13 mouse cellular contexts compared by ENCODE assay signal in genomic region chr7:79679186-79679585, GRCm38 (mm10). TPM values are rescaled to one million over a fixed set of nuclear protein-coding genes. Genes with fewer than 3 reads are reported as not detected.
A peak's percentile ranks its signal among the peaks of the same experiment; 100 is the strongest.
DNase-seq lines count a peak whose midpoint lies in the region; ATAC-seq and TF ChIP-seq lines count a peak whose summit lies in the region.
"Had no signal": no experiment of that assay in that cellular context is flagged by ENCODE, and none has a peak within 500 bp of the region (broad histone marks: within the 10 kb centered on the region; RNA-seq: fewer than 3 reads in every experiment).

No protein-coding gene starts in this region.

- no peak for ATAC-seq in lung, postnatal 0 days

- no peaks in the 10 kb centered on the region for H3K27me3 ChIP-seq in heart, adult 2 months (ENCODE audit: control insufficient read depth, insufficient read depth, low read length)
- no peaks in the 10 kb centered on the region for H3K27me3 ChIP-seq in lung, postnatal 0 days (replicated peaks; ENCODE audit: insufficient read depth, low read length)
- no peaks in the 10 kb centered on the region for H3K27me3 ChIP-seq in CH12.LX (replicated peaks)
- H3K27me3 ChIP-seq: limb, embryonic 12.5 days had no signal

- H3K9me3 ChIP-seq in lung, postnatal 0 days (ENCODE audit: low read length) = no peaks in the 10 kb centered on the region
- H3K9me3 ChIP-seq in CH12.LX (replicated peaks; ENCODE audit: low read length) = no peaks in the 10 kb centered on the region
- H3K9me3 ChIP-seq: limb, embryonic 12.5 days had no signal

- intact Hi-C loops in heart, adult 2 months (cut with DNase I) = no loop called here
- intact Hi-C loops in heart, postnatal 36 days (cut with DNase I) = no loop called here
- intact Hi-C loops in left cerebral cortex, postnatal 4 days (cut with DNase I) = no loop called here

- H3K4me3 ChIP-seq in heart, adult 2 months = no peak overlapping the region
- H3K4me3 ChIP-seq in lung, postnatal 0 days (ENCODE audit: low read depth, low read length) = no peak overlapping the region
- H3K4me3 ChIP-seq in CH12.LX (replicated peaks in 1 of 3; ENCODE audit: low read depth in 2 of 3, low read length in 2 of 3, poor library complexity in 1 of 3) = no peak overlapping the region
- H3K4me3 ChIP-seq: limb, embryonic 12.5 days had no signal

- TF ChIP-seq RAD21 in CH12.LX (IDR thresholded peaks at IDR 0.05; ENCODE audit: low read depth, low read length) = no peak; the same call in 1 of the 2 replicates

- no peaks in the 10 kb centered on the region for H3K4me1 ChIP-seq in heart, adult 2 months (ENCODE audit: control insufficient read depth, insufficient read depth, low read length)
- no peaks in the 10 kb centered on the region for H3K4me1 ChIP-seq in lung, postnatal 0 days (ENCODE audit: insufficient read depth, low read depth, low read length)
- H3K4me1 ChIP-seq in CH12.LX (ENCODE audit: control insufficient read depth in 1 of 2, insufficient read depth in 2 of 2) = no peaks in the 10 kb centered on the region
- H3K4me1 ChIP-seq: limb, embryonic 12.5 days had no signal

- no peak for TF ChIP-seq POLR2A in heart, adult 2 months (IDR thresholded peaks at IDR 0.05; ENCODE audit: insufficient read depth, low read depth, low read length)
- no peak for TF ChIP-seq POLR2A in CH12.LX (IDR thresholded peaks at IDR 0.05; ENCODE audit: low read depth, low read length)

- no peak for DNase-seq in heart, adult 2 months
- no peak for DNase-seq in heart, postnatal 36 days
- DNase-seq in lung, postnatal 0 days (ENCODE audit: low spot score) = peak; percentile 17
- DNase-seq in lung, postnatal 4 days = no peak
- DNase-seq in CH12.LX (ENCODE audit: extremely low read depth) (peak; percentile 17), ZHBTc4 (ENCODE audit: low read depth, low spot score) (peak; percentile 60)
- DNase-seq in layer of hippocampus, adult 8-10 months (ENCODE audit: low spot score in 2 of 2) = no peak
- DNase-seq in left cerebral cortex, postnatal 4 days = no peak
- DNase-seq: spleen, adult 18-20 months had no signal

- in situ Hi-C loops in CH12.LX (cut with MboI; ENCODE audit: low pct_ligation_motif_present, low pct_unique_long_range_greater_than_20kb, low sequenced_read_pairs) = no loop called here

- H3K4me2 ChIP-seq in lung, postnatal 0 days (replicated peaks; ENCODE audit: low read depth, low read length) = no peak overlapping the region
- H3K4me2 ChIP-seq in CH12.LX (ENCODE audit: insufficient read depth, low read depth, poor library complexity, severe bottlenecking) = no peak overlapping the region
- H3K4me2 ChIP-seq: limb, embryonic 12.5 days had no signal

- dilution Hi-C loops in CH12.LX (cut with MboI; ENCODE audit: extremely low pct_ligation_motif_present, extremely low pct_unique_long_range_greater_than_20kb, low sequenced_read_pairs) = no loop called here

- peak; percentile 51 for TF ChIP-seq CTCF in heart, adult 2 months (IDR thresholded peaks at IDR 0.05)
- peak; percentile 55 for TF ChIP-seq CTCF in lung, postnatal 0 days (IDR thresholded peaks at IDR 0.05)
- peak; percentile 23 to 41; a peak in 2 of 4 replicates for TF ChIP-seq CTCF in CH12.LX (conservative IDR thresholded peaks at IDR 0.05 in 1 of 2, IDR thresholded peaks at IDR 0.05 in 1 of 2; ENCODE audit: low read depth in 2 of 2, low read length in 2 of 2)

- no peak overlapping the region for H3K27ac ChIP-seq in heart, adult 2 months
- no peak overlapping the region for H3K27ac ChIP-seq in lung, postnatal 0 days (ENCODE audit: low read length)
- no peak overlapping the region for H3K27ac ChIP-seq in CH12.LX (ENCODE audit: insufficient read depth, low read depth)
- H3K27ac ChIP-seq: limb, embryonic 12.5 days had no signal

- H3K9ac ChIP-seq in heart, adult 2 months (ENCODE audit: low read depth, low read length) = no peak overlapping the region
- no peak overlapping the region for H3K9ac ChIP-seq in lung, postnatal 0 days (replicated peaks; ENCODE audit: low read depth)
- no peak overlapping the region for H3K9ac ChIP-seq in CH12.LX (ENCODE audit: insufficient read depth, low read depth)
- H3K9ac ChIP-seq: limb, embryonic 12.5 days had no signal

- H3K36me3 ChIP-seq in heart, adult 2 months (ENCODE audit: control insufficient read depth, insufficient read depth, low read length) = no peaks in the 10 kb centered on the region
- peaks cover 9% of the 10 kb centered on the region; the same call in 1 of the 2 replicates for H3K36me3 ChIP-seq in lung, postnatal 0 days (ENCODE audit: insufficient read depth, low read length)
- H3K36me3 ChIP-seq in CH12.LX (replicated peaks in 1 of 2; ENCODE audit: control insufficient read depth in 1 of 2, insufficient read depth in 1 of 2, low read length in 1 of 2) = peaks cover 51 to 90% of the 10 kb centered on the region in 2 experiments

- no peaks in the 10 kb centered on the region for H3K79me2 ChIP-seq in heart, adult 2 months (replicated peaks; ENCODE audit: control insufficient read depth, insufficient read depth, low read length)
- H3K79me2 ChIP-seq in CH12.LX (replicated peaks; ENCODE audit: control insufficient read depth, extremely low read depth, insufficient read depth, poor library complexity, severe bottlenecking) = no peaks in the 10 kb centered on the region

- TF ChIP-seq EP300 in heart, adult 2 months (IDR thresholded peaks at IDR 0.05; ENCODE audit: insufficient read depth, low read depth, low read length) = no peak
- TF ChIP-seq EP300 in lung, postnatal 0 days (IDR thresholded peaks at IDR 0.05) = no peak
- no peak for TF ChIP-seq EP300 in CH12.LX (IDR thresholded peaks at IDR 0.05; ENCODE audit: low read length)

TF ChIP-seq in CH12.LX, 34 proteins besides CTCF, POLR2A, EP300 and RAD21:
- TF ChIP-seq SIN3A (IDR thresholded peaks at IDR 0.05; ENCODE audit: low read length) (no peak), USF1 (IDR thresholded peaks at IDR 0.05; ENCODE audit: low read depth, low read length) (no peak), SMC3 (IDR thresholded peaks at IDR 0.05; ENCODE audit: low read depth, low read length) (no peak), MAFK (IDR thresholded peaks at IDR 0.05; ENCODE audit: insufficient replicate concordance, low read length) (no peak), MYC (IDR thresholded peaks at IDR 0.05; ENCODE audit: low read depth, low read length) (no peak), GABPA (IDR thresholded peaks at IDR 0.05; ENCODE audit: insufficient replicate concordance, low read depth, low read length) (no peak), ELF1 (IDR thresholded peaks at IDR 0.05; ENCODE audit: low read depth, low read length) (no peak), CHD1 (IDR thresholded peaks at IDR 0.05; ENCODE audit: low read depth, low read length) (no peak), UBTF (IDR thresholded peaks at IDR 0.05; ENCODE audit: low read depth, low read length) (no peak), ZMIZ1 (IDR thresholded peaks at IDR 0.05; ENCODE audit: low read depth, low read length) (no peak), MEF2A (IDR thresholded peaks at IDR 0.05; ENCODE audit: borderline replicate concordance, low read depth, low read length) (no peak), ZC3H11A (IDR thresholded peaks at IDR 0.05; ENCODE audit: low read depth, low read length) (no peak), JUN (IDR thresholded peaks at IDR 0.05; ENCODE audit: insufficient read depth, low read depth, low read length) (no peak), ZNF384 (IDR thresholded peaks at IDR 0.05; ENCODE audit: low read depth, low read length) (no peak), KAT2A (IDR thresholded peaks at IDR 0.05; ENCODE audit: insufficient replicate concordance, low read length) (no peak)

RNA-seq across cellular contexts. Expression of gene Ticrr, which starts 19.2 kb away (rescaled TPM):
- total RNA-seq in heart, adult 2 months (2021) = under 1 TPM; 0.03 to 0.09 TPM
- 0.20 TPM in 1 of 2 replicates, not detected in the other for polyA plus RNA-seq in heart, adult 2 months (2012; rRNA removed)
- total RNA-seq in heart, postnatal 36 days (2021) = under 1 TPM; 0.11 to 0.19 TPM
- 0.35 and 0.37 TPM in 2 replicates for polyA plus RNA-seq in lung, postnatal 0 days (2015; fragmentation: Nextera tagmentation; extraction: Ambion mirVana)
- 10.2 and 11.5 TPM in 2 replicates for total RNA-seq in CH12.LX (2012; rRNA removed)
- 4.8 and 8.3 TPM in 2 replicates for total RNA-seq in CH12.LX (2014; rRNA removed)
- 16.7 and 19.2 TPM in 2 replicates for polyA plus RNA-seq in CH12.LX (2012; ENCODE audit: insufficient read length, low read depth)
- total RNA-seq in layer of hippocampus, adult 8-10 months (2022) = under 1 TPM in 2 of 4 experiments, not detected in 2; 0.09 to 0.20 TPM
- 1 to 10 TPM; 2.3 to 2.7 TPM for total RNA-seq in left cerebral cortex, postnatal 4 days (2021)

RNA-seq across cellular contexts. Expression of gene Kif7, which starts 36.3 kb away (rescaled TPM):
- 1 to 10 TPM; 1.2 to 1.3 TPM for total RNA-seq in heart, adult 2 months (2021)
- polyA plus RNA-seq in heart, adult 2 months (2012; rRNA removed) = 0.80 and 0.94 TPM in 2 replicates
- 1 to 10 TPM; 1.4 to 2.0 TPM for total RNA-seq in heart, postnatal 36 days (2021)
- 1.6 and 1.7 TPM in 2 replicates for polyA plus RNA-seq in lung, postnatal 0 days (2015; fragmentation: Nextera tagmentation; extraction: Ambion mirVana)
- total RNA-seq in CH12.LX (2012; rRNA removed) (7.1 and 8.1 TPM in 2 replicates), CH12.LX (2014; rRNA removed) (4.7 and 4.8 TPM in 2 replicates)
- 7.4 and 8.1 TPM in 2 replicates for polyA plus RNA-seq in CH12.LX (2012; ENCODE audit: insufficient read length, low read depth)
- 1 to 10 TPM; 1.3 to 2.7 (median 1.9) TPM for total RNA-seq in layer of hippocampus, adult 8-10 months (2022)
- 1 to 10 TPM; 4.1 to 4.7 TPM for total RNA-seq in left cerebral cortex, postnatal 4 days (2021)

RNA-seq across cellular contexts. Expression of gene Plin1, which starts 53.5 kb away (rescaled TPM):
- 10 to 100 TPM in 1 of 2 experiments, 1 to 10 TPM in 1; 6.8 to 10.4 TPM for total RNA-seq in heart, adult 2 months (2021)
- 30.5 and 55.2 TPM in 2 replicates for polyA plus RNA-seq in heart, adult 2 months (2012; rRNA removed)
- total RNA-seq in heart, postnatal 36 days (2021) = 10 to 100 TPM in 1 of 2 experiments, 1 to 10 TPM in 1; 2.2 to 12.4 TPM
- 0.45 and 0.60 TPM in 2 replicates for polyA plus RNA-seq in lung, postnatal 0 days (2015; fragmentation: Nextera tagmentation; extraction: Ambion mirVana)
- total RNA-seq in CH12.LX (2012; rRNA removed) = 0.08 TPM in 1 of 2 replicates, not detected in the other
- not detected in 2 replicates for total RNA-seq in CH12.LX (2014; rRNA removed)
- not detected in 2 replicates for polyA plus RNA-seq in CH12.LX (2012; ENCODE audit: insufficient read length, low read depth)
- under 1 TPM in 3 of 4 experiments, not detected in 1; 0.21 to 0.93 (median 0.31) TPM for total RNA-seq in layer of hippocampus, adult 8-10 months (2022)
- not detected for total RNA-seq in left cerebral cortex, postnatal 4 days (2021)
- total RNA-seq: megakaryocyte, adult 5-6 weeks; neutrophil, adult 5-6 weeks had no signal
- polyA plus RNA-seq: heart, embryonic 16.5 days; limb, embryonic 12.5 days had no signal

Comparison
In these comparisons a context has a peak if more than half of its experiments do, and no peak if none do; other contexts are left out.
1. DNase-seq: peak in lung, postnatal 0 days (single experiment), CH12.LX (single experiment) and ZHBTc4 (single experiment); none in heart, adult 2 months (0 of 2), heart, postnatal 36 days (0 of 2), lung, postnatal 4 days (0 of 2), layer of hippocampus, adult 8-10 months (0 of 2) and left cerebral cortex, postnatal 4 days (single experiment).
2. Peak in every context shown above with its lines, with median percentiles within 50 percentile points of each other: CTCF ChIP-seq.